In the genomic region with DNA sequence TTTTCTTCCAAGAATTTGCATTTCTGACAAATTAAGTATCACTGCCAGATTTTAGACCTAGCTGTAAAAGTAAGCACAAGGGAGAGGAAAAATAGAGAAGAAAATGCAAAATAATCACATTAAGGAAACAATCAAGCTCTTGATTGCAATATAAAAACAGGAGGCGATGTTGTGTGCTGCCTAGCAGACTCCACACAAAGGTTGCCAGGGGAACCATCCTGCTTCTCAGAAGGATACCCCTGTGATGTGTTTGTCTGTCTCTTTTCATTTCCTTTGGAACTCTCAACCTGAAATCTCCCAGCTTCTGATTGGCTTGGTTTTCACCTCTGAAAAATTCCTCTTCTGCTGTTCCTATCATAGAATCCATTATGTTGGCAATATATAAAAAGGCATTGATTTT, we compare ENCODE assay signal across 12 mouse cellular contexts.
A peak's percentile ranks its signal among the peaks of the same experiment; 100 is the strongest.
DNase-seq lines count a peak whose midpoint lies in the region; ATAC-seq and TF ChIP-seq lines count a peak whose summit lies in the region.
"Had no signal": no experiment of that assay in that cellular context is flagged by ENCODE, and none has a peak within 500 bp of the region (broad histone marks: within the 10 kb centered on the region; RNA-seq: fewer than 3 reads in every experiment).

No protein-coding gene starts in this region.

- no peaks in the 10 kb centered on the region for H3K9me3 ChIP-seq in forebrain, embryonic 11.5 days (ENCODE audit: control insufficient read depth, low read length)
- H3K9me3 ChIP-seq in hindbrain, embryonic 16.5 days (ENCODE audit: control insufficient read depth, low read length) = no peaks in the 10 kb centered on the region
- H3K9me3 ChIP-seq in neural tube, embryonic 14.5 days (ENCODE audit: control insufficient read depth, low read length) = no peaks in the 10 kb centered on the region
- H3K9me3 ChIP-seq: kidney, embryonic 15.5 days had no signal

- H3K4me3 ChIP-seq in layer of hippocampus, adult 2 months = no peak overlapping the region; the same call in 1 of the 2 replicates
- H3K4me3 ChIP-seq in forebrain, embryonic 11.5 days (ENCODE audit: low read depth, low read length) = no peak overlapping the region
- no peak overlapping the region for H3K4me3 ChIP-seq in hindbrain, embryonic 16.5 days (ENCODE audit: low read length)
- no peak overlapping the region for H3K4me3 ChIP-seq in neural tube, embryonic 14.5 days (ENCODE audit: low read depth, low read length)
- H3K4me3 ChIP-seq: kidney, embryonic 15.5 days had no signal

- no peak overlapping the region for H3K9ac ChIP-seq in forebrain, embryonic 11.5 days (ENCODE audit: low read length)
- H3K9ac ChIP-seq in hindbrain, embryonic 16.5 days (ENCODE audit: low read depth, low read length) = no peak overlapping the region
- H3K9ac ChIP-seq in neural tube, embryonic 14.5 days (replicated peaks; ENCODE audit: low read depth, low read length) = no peak overlapping the region
- H3K9ac ChIP-seq: kidney, embryonic 15.5 days had no signal

- H3K27ac ChIP-seq in layer of hippocampus, adult 2 months = peak overlapping the region; percentile 43; the same call in 1 of the 2 replicates
- no peak overlapping the region for H3K27ac ChIP-seq in forebrain, embryonic 11.5 days (ENCODE audit: low read depth, low read length)
- H3K27ac ChIP-seq in hindbrain, embryonic 16.5 days (ENCODE audit: low read depth, low read length) = no peak overlapping the region
- peak overlapping the region; percentile 34; the same call in 1 of the 2 replicates for H3K27ac ChIP-seq in neural tube, embryonic 14.5 days (ENCODE audit: low read depth, low read length)
- H3K27ac ChIP-seq: kidney, embryonic 15.5 days; macrophage had no signal

- no peak overlapping the region for H3K4me2 ChIP-seq in forebrain, embryonic 11.5 days (ENCODE audit: low read depth, low read length, severe bottlenecking)
- no peak overlapping the region for H3K4me2 ChIP-seq in hindbrain, embryonic 16.5 days (ENCODE audit: low read length)
- H3K4me2 ChIP-seq in neural tube, embryonic 14.5 days (ENCODE audit: low read depth, low read length) = no peak overlapping the region
- H3K4me2 ChIP-seq: kidney, embryonic 15.5 days; liver, embryonic 11.5 days had no signal

- 6% methylated on average over 1 of the region's 1 CpGs for WGBS in forebrain, embryonic 11.5 days
- WGBS in hindbrain, embryonic 16.5 days = 0% methylated on average over 1 of the region's 1 CpGs
- 10% methylated on average over 1 of the region's 1 CpGs for WGBS in neural tube, embryonic 14.5 days

- peak; percentile 84 for ATAC-seq in forebrain, embryonic 11.5 days (replicated peaks; ENCODE audit: low FRiP score)
- peak; percentile 86 for ATAC-seq in hindbrain, embryonic 16.5 days
- ATAC-seq in neural tube, embryonic 14.5 days (ENCODE audit: low read depth) = peak; percentile 82

- TF ChIP-seq CTCF in layer of hippocampus, adult 2 months (conservative IDR thresholded peaks at IDR 0.05) = no peak

- no peaks in the 10 kb centered on the region for H3K36me3 ChIP-seq in forebrain, embryonic 11.5 days (ENCODE audit: control insufficient read depth, insufficient read depth, low read length)
- H3K36me3 ChIP-seq in hindbrain, embryonic 16.5 days (ENCODE audit: control insufficient read depth, insufficient read depth, low read length) = no peaks in the 10 kb centered on the region
- H3K36me3 ChIP-seq in neural tube, embryonic 14.5 days (ENCODE audit: control insufficient read depth, insufficient read depth, low read length) = no peaks in the 10 kb centered on the region
- H3K36me3 ChIP-seq: kidney, embryonic 15.5 days had no signal

- peak in 1 of 2 experiments; percentile 14 for DNase-seq in layer of hippocampus, adult 2 months (ENCODE audit: low spot score in 2 of 2)
- no peak for DNase-seq in layer of hippocampus, postnatal 25 days (ENCODE audit: extremely low spot score in 1 of 2, low spot score in 1 of 2)
- peak; percentile 52 for DNase-seq in forebrain, embryonic 11.5 days (ENCODE audit: low spot score)
- DNase-seq in left cerebral cortex, adult 9 months (ENCODE audit: low spot score in 2 of 2) = no peak
- DNase-seq in testis, postnatal 14 days (ENCODE audit: low spot score) = no peak
- no peak for DNase-seq in lung, postnatal 4 days
- DNase-seq: thymus, postnatal 14 days had no signal

- no peaks in the 10 kb centered on the region for H3K4me1 ChIP-seq in forebrain, embryonic 11.5 days (replicated peaks; ENCODE audit: control insufficient read depth, insufficient read depth, low read length)
- H3K4me1 ChIP-seq in hindbrain, embryonic 16.5 days (ENCODE audit: control insufficient read depth, insufficient read depth, low read depth, low read length) = peaks cover 6% of the 10 kb centered on the region
- H3K4me1 ChIP-seq in neural tube, embryonic 14.5 days (ENCODE audit: control insufficient read depth, insufficient read depth, low read length) = 0 out of 2 replicates have a peak, but pooled peaks cover 3% of the 10 kb centered on the region
- H3K4me1 ChIP-seq: kidney, embryonic 15.5 days had no signal

- H3K27me3 ChIP-seq in forebrain, embryonic 11.5 days (ENCODE audit: control insufficient read depth, insufficient read depth, low read length) = no peaks in the 10 kb centered on the region
- H3K27me3 ChIP-seq in hindbrain, embryonic 16.5 days (replicated peaks; ENCODE audit: control insufficient read depth, insufficient read depth, low read length) = no peaks in the 10 kb centered on the region
- H3K27me3 ChIP-seq in neural tube, embryonic 14.5 days (ENCODE audit: control insufficient read depth, insufficient read depth, low read length) = no peaks in the 10 kb centered on the region
- H3K27me3 ChIP-seq: kidney, embryonic 15.5 days had no signal

Comparison
In these comparisons a context has a peak if more than half of its experiments do, and no peak if none do; other contexts are left out.
1. H3K27ac ChIP-seq: peak in layer of hippocampus, adult 2 months (single experiment) and neural tube, embryonic 14.5 days (single experiment); none in forebrain, embryonic 11.5 days (single experiment) and hindbrain, embryonic 16.5 days (single experiment).
2. Peak in every context shown above with its lines, with median percentiles within 50 percentile points of each other: ATAC-seq.